Mouse (Mus musculus): ENCODE results near the gene Phf12.

Gene Phf12

DNA sequence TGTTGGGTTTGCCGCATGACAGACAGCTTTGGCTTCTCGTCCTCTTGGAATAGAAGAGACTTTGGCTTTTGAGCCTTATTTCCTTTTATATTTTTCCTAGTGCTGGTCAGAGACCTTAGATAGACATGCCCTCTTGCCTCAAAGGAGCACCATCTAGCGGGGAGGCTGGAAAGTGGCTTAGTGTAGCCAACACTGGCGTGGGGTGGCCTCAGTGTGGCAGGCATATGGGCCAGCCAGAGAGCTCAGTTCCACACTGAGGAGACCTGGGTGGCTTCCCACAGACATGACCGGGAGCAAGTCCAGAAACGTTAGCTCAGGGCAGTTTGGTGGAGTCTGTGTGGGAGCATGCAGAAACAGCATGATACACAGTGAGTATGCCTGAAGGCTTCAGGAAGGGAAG lies 11.8 kb upstream of the Phf12 start:
- DNase-seq (ENCODE audit: low spot score in 2 of 2) = no peak

DNA sequence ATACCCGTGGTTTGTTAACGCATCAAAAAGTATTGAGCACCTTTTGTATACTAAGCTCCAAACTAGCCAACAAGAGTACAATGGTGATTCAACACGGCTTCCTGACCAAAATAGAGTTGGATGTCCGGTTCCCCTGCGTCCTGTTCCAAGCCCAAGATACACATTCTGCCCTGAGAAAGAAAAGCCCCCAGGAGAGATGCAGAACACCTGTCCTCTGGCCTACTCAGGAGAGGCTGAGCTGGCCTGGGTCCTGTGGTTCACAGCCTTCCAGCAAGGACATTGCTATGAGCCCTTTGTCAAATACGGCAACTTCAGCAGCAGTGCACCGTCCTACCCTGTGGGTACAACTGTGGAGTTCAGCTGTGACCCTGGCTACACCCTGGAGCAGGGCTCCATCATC lies 9.0 kb upstream of the Phf12 start:
- no peak for DNase-seq (ENCODE audit: low spot score in 2 of 2)

DNA sequence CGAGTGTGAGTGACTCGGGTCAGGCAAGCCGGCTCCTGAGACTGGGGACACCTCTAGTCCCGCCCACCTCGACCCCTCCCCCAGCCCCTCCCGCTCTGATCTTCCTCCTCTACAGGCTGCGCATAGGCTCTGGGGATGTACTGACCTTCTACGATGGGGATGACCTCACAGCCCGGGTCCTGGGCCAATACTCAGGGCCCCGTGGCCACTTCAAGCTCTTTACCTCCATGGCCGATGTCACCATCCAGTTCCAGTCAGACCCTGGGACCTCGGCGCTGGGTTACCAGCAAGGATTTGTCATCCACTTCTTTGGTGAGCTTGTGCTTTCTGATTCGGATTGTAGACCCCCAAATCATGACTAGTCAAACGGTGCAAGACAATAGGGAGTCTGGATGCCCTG lies 8.2 kb upstream of the Phf12 start:
- DNase-seq (ENCODE audit: low spot score in 2 of 2) = peak in 1 of 2 experiments; percentile 26

DNA sequence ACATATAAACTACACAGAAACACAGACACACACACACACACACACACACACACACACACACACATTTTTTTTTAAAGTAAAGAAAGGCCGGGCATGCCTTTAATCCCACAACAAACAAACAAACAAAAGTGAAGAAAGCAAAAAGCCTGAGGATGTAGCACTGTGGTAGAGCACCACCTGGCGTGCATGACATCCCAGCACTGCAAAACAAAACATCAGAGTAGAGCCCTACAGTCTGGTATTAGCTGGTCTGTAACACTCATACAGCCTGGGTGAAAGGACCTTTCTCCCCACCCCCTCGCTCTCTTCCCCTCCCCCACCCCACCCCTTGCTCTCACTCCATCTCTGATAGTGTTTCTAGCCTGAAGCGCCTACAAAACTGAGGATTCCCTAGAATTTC lies 6.7 kb upstream of the Phf12 start:
- DNase-seq (ENCODE audit: low spot score in 2 of 2) = no peak

DNA sequence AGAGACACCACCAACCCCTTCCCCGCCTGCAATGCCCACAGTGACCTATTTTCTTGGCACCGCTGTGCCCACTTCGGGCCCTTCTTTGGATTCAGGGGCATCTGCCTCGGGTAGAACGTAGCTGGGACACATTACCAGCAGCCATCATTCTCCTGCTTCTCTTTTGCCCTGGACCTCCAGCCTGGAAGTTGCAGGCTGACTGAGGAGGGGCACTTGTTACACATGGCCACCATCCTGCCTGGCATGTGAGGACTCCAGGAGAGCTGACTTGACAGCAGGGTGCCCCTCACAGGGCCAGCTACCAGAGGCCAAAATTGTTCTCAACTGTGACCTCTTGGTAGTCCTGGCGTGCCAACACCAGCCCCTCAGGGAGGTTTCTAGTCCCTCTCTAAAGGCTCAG lies 4.4 kb upstream of the Phf12 start:
- peak in 1 of 2 experiments; percentile 32 for DNase-seq (ENCODE audit: low spot score in 2 of 2)

DNA sequence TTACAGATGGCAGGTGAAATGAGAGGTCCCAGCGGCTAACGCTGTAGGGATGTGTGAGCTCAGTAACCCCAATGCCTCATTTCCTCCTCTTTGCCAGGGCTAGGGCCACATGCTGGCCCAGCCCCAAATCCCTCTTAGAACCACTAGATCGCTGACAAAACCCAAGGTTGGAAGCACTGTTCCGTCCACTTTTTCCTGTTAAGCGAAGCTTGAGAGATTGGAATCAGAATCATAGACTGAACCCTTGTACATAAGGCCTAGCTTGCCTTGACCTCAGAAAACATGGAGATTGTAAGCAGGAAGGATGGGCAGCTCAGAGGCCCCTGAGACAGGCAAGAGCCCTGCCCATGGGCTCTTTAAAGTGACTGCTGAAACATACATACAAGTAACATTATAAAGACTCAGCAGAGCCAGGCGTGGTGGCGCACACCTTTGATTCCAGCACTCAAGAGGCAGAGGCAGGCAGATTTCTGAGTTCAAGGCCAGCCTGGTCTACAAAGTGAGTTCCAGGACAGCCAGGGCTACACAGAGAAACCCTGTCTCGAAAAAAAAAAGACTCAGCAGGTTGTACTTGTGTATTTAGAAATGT lies 3.2 kb upstream of the Phf12 start:
- peak in 1 of 2 experiments; percentile 44 for DNase-seq (ENCODE audit: low spot score in 2 of 2)

DNA sequence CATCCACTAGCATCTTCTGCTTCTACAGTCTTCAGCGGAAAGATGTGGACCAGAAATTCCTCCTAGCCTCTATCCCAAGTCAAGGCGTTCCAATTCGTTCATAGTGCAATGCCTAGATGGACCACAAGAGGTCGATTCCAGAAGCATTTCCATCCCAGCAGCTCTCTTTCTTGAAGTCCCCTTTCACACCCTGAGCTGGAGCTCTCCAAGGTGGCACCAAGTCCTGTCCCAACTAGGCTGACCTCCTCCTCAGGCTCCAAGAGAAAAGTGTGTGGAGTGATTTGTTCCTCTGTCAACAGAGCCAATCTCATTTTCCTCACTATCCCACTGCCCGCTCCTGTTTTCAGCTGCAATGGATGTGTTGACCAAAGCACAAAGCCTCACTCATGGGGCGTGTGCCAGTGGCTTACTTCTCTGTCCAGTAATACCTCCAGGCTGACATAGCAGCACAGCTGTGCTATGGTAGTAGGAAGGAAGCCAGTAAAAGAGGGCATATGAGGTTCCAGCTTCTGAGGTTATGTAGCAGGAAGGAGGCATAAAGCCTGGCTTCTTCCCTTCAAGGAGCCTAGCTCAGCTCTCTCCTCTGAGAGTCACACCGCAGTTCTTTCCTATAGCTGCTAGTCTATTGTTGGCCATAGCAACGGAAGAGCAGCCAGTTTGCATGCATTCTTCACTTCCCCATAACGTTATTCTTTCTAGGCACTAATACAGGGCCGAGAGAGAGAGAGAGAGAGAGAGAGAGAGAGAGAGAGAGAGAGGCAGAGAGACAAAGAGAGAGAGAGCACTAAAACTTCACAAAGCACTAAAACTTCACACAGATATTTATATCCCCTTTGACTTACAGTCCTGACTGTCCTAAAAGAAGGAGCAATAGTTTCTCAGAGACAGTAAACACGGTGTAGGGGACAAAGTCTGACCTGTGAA lies 2.0 kb upstream of the Phf12 start:
- peak; percentile 76 to 84 for DNase-seq (ENCODE audit: low spot score in 2 of 2)

DNA sequence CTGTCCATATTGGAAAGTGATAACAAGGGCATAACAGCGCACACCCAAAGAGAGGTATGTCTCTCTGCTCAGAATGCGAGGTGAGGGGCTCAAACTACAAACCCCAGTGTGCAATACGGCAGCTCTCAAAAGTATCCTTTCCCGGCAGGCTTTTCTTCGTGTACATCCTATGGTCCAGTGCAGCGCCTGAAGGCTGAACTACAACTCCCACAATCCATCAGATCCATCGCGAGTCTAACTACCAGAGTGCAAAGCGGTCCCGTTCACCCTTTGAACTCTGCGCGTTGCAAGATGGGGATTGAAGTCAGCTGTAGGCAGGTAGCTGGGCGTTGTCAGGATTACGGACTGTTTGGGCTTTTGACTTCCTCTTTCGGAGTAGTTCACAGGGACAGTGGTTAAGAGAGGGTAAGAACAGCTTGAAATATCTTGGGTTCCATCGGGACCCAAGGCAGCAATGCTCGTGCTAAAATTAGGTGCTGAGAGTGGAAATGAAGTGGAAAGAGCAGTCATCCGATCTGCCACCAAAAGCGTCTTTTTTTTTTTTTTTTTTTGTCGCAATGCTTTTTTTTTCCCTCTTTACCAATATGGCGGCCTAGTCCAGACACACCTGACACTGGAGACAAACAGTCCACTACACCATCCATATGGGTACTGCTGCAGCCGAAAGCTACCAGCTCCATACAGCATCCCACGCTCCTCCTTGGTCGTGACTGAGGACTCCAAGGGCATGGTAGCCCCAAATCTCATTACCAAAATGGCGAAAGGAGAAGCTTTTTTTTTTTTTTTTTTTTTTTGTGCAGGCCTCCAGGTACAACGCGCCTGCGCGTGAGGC lies 729 bp upstream of the Phf12 start:
- DNase-seq (ENCODE audit: low spot score in 2 of 2) = peak; percentile 97 to 99

DNA sequence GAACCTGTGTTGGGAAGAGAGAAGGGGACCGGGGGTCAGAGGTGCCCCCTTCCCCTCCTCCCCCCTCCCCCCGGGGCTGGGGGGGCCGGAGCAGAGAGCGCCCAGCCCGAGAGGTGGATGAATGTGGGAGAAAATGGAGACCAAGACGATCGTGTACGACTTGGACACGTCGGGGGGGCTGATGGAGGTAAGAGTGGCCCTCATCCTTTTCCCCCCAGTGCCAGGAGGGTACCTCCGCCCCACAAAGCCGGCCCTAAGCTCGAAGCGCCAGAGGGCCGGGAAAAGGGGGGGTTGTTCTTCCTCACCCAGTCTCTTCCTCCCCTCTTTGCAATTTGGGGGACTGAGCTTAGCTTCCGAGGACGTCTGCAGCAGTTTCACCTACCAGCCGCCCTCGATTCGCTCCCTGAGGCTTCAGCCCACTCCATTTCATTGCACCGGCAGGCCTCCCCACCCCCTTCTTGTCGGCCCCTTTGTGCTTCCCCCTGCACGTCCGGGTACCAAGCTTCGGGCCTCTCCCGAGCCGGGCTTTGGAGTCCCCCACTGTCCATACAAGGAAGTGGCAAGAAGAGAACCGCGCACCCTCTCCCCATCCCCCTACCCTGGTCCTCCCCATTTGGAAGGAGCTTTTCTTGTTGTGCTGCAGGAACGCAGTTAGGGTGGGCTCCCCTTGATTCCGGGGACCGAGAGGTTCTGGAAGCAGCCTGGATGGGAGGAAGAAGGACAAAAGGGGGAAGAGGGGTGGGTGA lies 810 bp downstream of the Phf12 start:
- peak; percentile 78 to 85 for DNase-seq (ENCODE audit: low spot score in 2 of 2)

DNA sequence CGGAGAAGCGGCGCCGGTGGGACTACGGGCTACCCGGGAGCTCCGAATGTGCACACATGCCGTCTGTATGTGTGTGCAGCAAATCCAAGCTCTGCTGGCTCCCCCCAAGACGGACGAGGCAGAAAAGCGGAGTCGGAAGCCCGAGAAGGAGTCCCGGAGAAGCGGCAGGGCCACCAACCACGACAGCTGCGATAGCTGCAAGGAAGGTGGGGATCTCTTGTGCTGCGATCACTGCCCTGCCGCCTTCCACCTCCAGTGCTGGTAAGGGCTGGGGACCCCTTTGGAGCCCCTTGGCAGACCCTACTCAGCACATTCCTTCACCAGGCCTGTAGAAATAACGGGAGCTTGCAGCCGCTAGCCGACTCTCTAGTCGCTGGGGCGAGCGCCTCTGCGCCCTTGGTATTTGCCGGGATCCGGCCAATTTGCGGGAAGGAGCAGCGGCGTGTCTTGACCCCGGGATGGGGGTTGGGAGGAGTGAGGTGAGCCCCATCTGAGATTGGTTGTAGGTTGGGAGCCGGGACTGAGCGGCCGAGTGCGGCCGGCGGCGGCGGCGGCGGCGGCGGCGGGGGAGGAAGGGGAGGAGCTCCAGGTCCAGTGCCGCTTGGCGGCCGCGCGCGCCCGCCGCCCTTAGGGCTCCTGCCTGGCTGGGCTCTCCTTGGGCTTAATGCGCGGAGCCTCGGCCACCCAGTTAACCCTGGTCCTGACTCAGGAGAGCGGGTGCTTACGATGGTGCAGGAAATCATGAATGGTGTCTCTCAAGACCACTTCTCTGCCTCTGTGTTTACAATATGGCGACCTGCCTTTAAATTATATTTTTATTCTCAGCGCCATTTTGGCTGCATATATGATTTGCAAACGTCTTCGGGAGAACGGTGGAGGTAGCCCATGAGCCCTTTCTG lies 1.6 kb downstream of the Phf12 start:
- DNase-seq (ENCODE audit: low spot score in 2 of 2) = peak; percentile 74 to 75

DNA sequence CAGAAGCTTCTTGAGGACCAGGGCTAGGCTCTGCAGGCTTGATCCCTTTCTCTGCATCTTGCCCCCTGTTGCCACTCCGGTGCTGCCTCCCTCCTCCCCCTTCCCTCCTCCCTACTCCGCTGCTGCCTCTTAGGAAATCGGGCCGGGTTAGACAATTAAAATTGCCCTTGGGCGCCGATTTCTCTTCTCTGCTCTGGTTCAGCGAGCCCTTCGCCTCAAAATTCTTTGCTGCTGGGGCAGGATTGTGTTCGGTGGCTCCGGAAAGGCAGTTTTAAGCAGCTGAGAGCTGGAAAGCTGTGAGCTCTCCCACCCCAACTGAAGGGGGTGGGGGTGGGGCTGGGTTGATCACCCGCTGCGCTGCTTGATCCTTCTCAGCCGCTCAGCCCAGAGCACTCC lies 2.3 kb downstream of the Phf12 start:
- DNase-seq (ENCODE audit: low spot score in 2 of 2) = peak; percentile 54 to 57

DNA sequence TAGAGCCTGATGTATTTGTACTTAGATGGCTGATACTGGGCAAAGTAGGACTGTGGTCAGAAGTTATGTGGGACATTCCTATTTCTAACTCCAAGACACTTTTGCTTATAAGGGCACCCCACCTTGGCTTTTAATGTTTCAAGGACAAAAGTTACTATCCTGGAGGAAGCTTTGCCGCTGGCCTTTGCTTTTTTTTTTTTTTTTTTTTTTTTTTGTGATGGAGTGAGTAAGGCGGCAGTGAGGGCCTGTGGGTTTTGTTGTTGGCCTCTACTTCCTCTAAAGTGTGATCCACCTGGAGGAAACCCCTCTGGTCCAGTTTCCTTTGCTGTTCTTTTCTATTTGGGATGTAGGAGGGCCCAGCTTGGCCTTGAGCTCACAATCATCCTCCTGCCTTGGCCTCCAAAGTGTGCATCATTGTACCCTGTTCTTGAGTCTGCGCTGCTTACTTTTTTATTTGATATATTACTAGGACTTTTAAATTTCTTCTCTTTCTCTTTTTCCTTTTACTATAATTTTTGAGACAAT lies 3.0 kb downstream of the Phf12 start:
- DNase-seq (ENCODE audit: low spot score in 2 of 2) = no peak

DNA sequence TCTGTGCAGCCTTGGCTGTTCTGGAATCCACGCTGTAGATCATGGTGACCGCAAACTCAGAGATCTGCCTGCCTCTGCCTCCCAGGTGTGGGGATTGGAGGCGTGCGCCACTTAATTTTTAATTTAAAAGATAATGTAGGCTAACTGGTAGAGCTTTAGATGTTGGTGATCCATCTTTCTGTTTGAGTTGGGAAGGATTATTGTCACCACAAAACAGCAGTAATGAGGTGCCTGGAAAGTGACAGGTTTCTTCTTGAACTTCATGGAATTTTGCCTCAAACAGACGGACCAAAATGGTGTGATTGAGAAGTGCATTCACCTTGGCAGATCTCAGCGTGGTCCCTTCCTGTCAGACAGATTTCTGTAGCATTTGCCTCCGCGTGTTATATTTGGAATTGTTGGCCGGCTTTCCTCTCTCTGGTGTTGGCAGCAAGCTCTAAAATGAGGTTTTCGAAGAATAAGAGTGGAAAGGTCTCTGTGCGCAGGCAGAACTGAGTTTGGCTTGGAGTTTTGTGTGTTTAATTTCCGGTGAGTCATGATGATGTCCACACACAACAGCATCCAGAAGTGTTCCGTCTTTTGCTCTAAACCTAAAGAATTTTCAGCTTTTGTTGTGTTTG lies 6.6 kb downstream of the Phf12 start:
- peak in 1 of 2 experiments; percentile 50 for DNase-seq (ENCODE audit: low spot score in 2 of 2)

DNA sequence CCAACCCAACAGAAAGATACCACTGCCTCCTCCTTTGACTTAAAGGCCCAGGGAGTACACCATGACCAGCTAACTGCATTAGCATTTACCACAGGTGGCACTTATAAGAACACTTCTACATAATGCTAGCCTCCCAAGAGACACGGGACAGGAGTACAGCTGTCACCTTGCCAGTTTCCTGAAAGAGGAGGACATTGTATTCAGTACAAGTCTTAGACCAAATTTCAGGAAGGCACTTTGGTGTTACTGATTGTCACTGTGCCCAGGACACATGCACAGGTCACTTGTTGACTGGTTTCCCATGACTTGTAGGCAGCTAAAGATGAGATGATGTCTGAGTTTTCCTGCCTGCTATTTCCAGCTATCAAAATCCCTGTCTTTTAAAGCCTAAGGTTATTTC lies 13.0 kb downstream of the Phf12 start:
- no peak for DNase-seq (ENCODE audit: low spot score in 2 of 2)

DNA sequence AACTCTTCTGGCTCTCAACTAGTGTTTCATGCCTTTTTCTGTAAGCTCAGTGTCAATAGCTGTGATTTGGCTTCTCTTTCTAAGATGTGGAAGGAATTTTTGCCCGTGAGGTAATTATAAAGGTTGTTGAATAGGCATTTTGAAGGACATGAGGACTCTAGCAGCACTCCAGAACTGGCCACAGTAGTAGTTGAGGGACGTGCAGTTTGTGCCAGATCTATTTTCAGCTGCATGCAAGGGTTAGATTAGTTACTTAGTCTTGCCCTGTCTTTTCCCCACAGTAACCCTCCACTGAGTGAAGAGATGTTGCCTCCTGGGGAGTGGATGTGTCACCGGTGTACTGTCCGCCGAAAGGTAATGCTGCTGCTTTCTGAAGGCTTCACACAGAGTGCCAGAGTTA lies 23.9 kb downstream of the Phf12 start:
- no peak for DNase-seq (ENCODE audit: low spot score in 2 of 2)

DNA sequence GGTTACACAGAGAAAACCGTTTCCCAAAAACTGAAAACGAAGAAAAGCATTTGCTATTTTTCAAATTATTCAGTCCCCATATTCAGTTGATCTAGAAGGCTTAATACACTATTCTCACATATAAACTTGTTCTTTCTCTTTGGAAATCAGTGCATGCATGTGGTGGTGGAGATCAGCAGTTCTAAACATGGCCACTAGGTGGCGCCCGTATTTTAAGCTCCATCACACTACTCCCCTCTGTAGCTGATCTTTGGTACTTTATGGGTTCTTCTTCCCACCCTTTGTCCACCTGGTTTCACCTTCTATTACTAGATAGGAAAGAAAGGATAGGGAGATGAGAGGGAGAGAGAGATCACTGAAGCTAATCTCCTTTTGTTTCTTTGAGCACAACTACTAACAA lies 37.1 kb downstream of the Phf12 start:
- peak; percentile 69 to 84 for DNase-seq (ENCODE audit: low spot score in 2 of 2)

DNA sequence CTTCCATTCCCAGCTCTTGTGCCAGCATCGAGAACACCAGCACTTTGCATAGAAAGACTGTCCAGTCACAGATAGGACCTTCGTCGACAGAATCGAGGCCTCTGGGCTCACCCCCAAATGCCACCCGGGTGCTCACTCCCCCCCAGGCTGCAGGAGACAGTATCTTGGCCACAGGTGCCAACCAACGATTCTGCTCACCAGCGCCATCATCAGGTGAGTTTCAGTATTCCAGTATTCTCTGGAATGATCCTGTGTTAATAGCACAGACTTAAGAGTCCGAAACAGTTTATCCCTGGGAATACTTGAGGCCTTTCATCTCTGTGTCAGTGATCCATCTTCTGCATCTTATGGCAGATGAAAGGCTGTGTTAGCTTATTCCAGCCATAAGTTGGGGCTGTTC lies 41.1 kb downstream of the Phf12 start:
- peak in 1 of 2 experiments; percentile 45 for DNase-seq (ENCODE audit: low spot score in 2 of 2)

DNA sequence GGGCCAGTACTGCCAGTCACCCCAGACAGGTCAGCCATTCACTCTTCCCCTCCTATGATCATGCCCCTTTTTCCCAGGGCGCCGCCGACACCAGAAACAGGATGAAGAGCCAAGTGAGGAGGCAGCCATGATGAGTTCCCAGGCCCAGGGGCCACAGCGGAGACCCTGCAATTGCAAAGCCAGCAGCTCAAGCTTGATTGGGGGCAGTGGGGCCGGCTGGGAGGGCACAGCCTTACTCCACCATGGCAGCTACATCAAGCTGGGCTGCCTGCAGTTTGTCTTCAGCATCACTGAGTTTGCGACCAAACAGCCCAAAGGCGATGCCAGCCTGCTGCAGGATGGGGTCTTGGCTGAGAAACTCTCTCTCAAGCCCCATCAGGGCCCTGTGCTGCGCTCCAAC lies 46.7 kb downstream of the Phf12 start:
- DNase-seq (ENCODE audit: low spot score in 2 of 2) = no peak

DNA sequence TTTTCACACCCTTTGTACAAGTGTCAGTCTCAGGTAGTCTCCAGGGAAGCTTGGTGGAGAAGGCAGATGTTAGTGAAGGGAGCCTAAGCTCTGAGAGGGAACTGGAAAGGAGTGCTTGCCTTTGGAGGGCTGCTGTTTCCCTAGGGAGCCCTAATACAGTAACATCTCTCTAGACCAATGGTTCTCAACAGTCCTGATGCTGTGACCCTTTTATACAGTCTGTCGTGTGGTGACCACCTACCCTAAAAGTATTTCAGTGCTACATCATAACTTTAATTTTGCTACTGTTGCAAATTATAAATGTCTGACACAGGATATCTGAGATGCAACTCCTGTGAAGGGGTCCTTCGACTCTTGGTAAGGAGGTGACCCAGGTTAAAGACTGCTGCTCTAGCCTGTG lies 48.0 kb downstream of the Phf12 start:
- no peak for DNase-seq (ENCODE audit: low spot score in 2 of 2)

DNA sequence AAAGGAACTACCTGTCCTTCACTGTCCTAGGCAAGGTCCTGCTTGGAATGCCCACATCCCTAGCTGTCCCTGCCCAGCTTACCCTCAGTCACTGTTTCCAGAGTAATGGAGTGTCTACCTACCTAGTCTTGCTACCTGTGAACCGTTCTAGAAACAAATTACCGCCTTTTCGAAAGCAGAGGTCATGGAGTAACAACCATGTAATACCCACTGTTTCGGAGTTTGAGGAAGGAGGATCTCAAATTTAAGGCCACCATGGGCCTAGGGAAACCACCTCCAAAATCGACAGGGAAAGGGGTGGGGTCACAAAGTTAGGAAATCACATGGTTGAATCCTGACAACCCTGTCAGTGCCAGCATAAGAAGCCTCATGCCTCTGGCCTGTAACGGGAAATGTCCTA lies 48.8 kb downstream of the Phf12 start:
- no peak for DNase-seq (ENCODE audit: low spot score in 2 of 2)

Data from right cerebral cortex, postnatal 10 days (tissue).